Mouse (Mus musculus): ENCODE results near the gene Pdhx.
A peak's percentile ranks its signal among the peaks of the same experiment; 100 is the strongest.

Gene Pdhx

DNA sequence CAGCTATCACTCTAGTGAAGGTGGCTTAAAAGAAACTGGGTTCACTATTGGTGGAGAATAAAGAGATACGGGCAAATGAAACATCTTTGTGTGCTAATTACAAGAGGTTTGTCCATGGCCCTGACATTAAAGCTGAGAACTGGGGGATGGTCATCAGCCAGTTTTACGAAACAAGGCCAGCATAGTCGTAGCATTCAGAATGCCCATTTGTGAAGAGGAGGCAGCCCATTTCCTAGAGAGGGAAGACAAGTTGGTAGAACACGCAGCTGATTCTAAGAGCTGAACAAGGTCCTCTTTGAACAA lies 85.7 kb downstream of the Pdhx start:
- DNase-seq (ENCODE audit: low spot score): no peak

DNA sequence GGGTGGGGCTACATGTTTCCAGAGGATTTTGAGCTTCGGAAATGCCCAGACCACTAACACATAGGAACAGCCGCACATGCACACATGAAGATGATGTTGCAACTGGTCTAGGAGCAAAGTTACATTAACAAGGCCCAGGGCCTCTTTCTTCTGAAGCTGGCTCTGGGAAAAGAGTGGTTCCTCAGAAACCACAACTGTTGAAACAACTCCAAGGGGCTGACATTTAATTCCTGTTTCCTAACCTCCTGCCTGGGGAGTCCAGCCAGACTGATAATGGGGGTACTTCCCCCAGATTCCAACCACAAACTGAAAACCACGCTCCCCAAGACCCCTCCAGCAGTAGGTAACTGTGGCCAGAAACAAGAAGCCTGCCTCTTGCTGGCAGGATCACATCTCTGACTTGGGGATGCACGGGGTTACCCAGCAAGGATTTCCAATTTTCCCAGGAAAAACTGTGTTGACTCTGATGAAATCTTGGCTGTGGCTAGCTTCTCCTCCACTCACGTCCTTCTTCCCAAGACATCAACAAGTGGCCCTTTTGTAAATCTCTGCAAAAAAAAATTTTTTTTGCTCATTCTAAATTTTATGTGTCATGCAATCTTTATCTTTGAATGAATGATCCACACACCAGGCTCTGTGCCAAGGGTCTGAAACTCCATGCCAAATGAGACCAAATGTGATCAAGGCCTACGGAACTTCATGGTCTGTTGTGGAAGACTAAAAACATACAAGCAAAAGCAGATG lies 86.2 kb downstream of the Pdhx start:
- DNase-seq (ENCODE audit: low spot score): peak; percentile 89

DNA sequence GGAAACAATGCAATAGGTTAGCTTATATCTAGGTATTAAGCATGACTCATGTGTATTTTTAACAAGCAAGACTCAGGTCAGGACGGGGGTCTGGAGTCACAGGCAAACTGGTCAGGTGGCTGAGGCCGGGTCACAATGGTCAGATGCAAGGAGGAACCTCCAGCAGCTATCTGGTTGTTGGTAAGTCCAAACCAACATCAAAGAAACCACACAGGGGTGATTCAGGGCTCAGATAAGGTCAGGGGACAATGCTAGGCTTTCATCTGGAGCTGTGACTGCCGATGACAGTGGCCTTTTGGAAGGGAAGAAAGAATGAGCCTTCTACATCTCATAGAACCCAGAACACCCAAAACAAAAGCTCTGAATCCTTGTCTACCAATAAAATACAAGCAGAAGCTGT lies 86.9 kb downstream of the Pdhx start:
- DNase-seq (ENCODE audit: low spot score): no peak

GRCm38 (mm10) chr2:102982822-102983221 lies 90.5 kb downstream of the Pdhx start:
- DNase-seq (ENCODE audit: low spot score): peak; percentile 81

GRCm38 (mm10) chr2:102981446-102982314 lies 91.6 kb downstream of the Pdhx start:
- no peak for DNase-seq (ENCODE audit: low spot score)

- no peak for DNase-seq (ENCODE audit: low spot score)
Measured at GRCm38 (mm10) chr2:102980870-102981269, 92.4 kb downstream of the Pdhx start.

GRCm38 (mm10) chr2:102979519-102979918 lies 93.8 kb downstream of the Pdhx start:
- DNase-seq (ENCODE audit: low spot score): no peak

GRCm38 (mm10) chr2:102979112-102979511 lies 94.2 kb downstream of the Pdhx start:
- no peak for DNase-seq (ENCODE audit: low spot score)

DNA sequence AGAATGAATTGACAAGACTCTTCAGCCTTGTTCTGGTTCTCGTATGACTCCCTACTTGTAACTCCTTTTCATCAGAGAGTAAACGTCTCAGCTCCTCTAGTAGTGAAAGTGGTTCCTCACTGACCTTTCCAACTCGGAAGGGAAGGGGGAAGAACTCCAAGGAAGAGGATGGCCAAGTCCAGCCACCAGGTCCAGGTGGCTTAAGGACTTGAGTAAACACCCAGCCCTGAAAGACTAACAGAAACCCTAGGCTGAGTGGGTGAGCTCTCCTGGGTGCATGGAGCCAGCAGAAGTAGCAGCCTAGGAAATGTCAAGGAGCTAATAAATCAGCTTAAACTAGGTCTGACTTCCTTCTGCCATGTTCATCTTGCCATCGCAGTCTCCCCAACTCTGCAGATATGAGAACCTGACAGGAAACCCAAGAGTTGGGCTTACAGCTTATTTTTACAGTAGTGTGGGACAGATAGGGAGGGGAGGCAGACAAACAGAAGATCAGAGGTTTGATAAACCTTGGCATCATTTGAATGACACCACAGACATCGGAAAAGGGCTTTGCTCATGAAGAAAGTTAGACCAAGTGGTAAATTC lies 97.9 kb downstream of the Pdhx start:
- DNase-seq (ENCODE audit: low spot score): no peak

- no peak for DNase-seq (ENCODE audit: low spot score)
Measured at GRCm38 (mm10) chr2:102973115-102973514, 100.2 kb downstream of the Pdhx start.

- peak; percentile 48 for DNase-seq (ENCODE audit: low spot score)
Measured at GRCm38 (mm10) chr2:102972575-102972974, 100.7 kb downstream of the Pdhx start.

DNA sequence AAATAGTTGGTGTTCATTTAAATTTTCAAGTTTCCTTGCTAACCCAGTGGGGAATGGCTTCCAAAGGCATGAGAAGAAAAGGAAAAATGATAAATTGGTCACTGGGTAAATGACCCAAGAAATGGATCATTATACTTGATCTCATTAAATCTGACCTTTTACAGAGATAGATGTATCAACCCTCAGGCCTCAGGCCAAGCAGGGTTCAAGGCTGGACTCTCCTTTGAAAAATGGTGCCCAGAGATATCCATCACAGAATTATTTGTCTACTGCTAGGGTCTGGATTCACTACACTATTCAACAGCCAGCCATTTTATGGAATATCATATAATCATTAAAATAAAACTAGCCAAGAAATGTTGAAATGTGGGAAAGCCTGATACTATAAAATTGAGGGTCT lies 101.4 kb downstream of the Pdhx start:
- DNase-seq (ENCODE audit: low spot score): no peak

Data from adipocyte (in vitro differentiated cells).